Mouse (Mus musculus): Measurements from ENCODE around the gene Gm9844.
"Not testable (repeated sequence)": the region's sequence is repeated elsewhere in the genome, so short reads cannot be mapped to it uniquely, and the experiment has no call there.

The Gm9844 gene

DNA sequence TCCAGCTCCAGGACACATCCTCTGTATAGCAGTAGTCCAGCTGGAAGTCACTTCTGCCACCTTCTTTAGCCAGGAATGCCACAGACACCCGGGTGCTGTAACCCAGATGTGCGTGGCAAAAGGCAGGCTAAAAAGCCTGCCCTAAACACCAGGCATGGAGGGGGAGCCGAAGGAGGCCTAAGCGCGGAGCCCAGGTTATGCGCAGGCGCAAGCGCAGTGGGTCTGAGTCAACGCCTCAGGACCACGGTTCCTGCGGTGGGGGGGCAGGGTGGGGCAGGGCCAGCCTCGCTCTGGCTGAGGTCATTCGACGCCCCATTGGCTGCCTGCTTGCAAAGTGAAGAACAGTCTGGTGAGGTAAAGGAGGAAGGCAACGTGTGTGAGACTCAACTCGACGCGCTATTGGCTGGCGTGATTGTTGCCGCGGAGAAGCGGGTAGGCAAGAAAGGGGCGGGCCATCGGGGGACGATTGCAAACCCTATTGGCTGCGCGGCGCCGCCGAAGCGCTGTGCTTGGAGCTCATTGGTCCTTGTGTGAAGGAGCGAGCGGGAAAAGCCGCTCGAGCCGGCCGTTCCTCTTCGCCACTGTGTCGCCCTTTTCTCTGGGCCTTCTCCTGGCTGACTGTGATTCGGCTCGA, 7.6 kb downstream of the Gm9844 start, which contains the start of the genes Lypd4 and Dmrtc2:
Gene Lypd4 (minus strand): TSS at position 410 of the 634 bp plus-strand sequence.
Gene Dmrtc2 (plus strand): TSS at position 526 of the 634 bp plus-strand sequence.
- DNase-seq: no peak

DNA sequence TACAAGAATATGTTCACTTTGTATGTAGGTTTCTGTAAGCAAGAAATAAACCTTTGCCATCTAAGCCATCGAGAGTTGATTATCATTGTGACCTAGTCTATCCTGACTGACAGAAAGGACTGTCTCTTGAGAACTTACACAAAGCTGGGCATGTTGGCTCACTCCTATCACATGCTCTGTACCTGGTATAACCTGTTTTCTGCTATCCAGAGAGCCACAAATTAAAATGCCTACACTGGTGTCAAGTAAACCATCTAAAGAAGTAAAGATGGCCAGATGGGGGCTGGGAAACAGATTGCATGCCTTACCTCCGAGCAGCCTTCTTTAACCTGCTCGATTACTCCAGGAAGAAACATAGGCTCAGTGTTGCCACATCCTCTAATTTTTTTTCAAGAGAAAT, 15.6 kb downstream of the Gm9844 start:
- DNase-seq: no peak

DNA sequence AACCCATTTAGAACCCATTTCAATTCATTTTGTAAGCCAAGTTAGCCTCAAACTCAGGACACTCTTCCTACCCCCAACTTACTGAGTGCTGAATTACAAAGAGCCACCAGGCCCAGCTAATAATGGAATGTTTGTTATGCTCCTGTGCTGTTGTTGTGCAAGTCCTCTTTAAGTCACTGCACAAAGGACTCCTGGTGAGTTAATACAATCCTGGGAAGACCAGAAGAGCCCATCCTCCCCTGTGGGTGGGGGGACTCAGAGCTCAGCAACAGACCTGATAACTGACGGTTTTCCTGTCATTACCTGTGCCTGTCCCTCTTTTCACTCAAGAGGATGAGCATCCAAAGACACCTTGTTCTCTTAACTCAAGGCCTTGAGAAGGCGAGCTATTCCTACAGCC, 17.6 kb downstream of the Gm9844 start:
- no peak for DNase-seq

DNA sequence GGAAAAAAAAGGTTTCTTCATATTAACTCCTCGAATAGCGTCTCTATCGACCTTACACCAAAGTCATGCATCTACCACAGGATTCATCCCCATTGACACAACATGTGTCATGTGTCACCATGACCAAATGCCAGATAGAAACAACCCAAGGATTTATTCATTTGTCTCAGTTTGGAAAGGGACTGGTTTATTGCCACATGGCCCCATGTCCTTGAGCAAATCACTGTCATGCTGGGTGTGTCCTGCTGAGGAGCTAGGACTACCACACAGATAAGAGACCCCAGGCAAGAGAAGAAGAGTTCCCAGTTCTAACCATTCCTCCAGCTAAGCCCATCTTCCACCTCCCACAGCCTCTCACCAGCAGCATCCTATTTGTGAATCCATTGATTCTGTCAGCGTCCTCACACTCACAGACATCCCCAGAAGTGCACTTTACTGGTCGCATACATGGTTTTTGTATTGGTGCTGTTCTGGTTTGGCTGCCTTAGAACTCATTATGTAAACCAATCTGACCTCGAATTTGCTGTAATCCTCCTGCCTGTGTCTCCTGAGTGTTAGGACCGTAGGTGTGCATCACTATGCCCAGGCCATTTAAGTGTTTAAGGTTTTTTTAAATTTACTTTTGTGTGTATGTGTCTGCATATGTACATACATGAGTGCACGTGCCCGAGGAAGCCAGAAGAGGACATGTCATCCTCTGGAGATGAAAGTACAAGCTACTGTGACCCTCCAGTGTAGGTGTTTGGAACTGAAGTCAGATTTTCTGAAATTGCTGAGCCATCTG, 20.6 kb downstream of the Gm9844 start:
- no peak for DNase-seq

DNA sequence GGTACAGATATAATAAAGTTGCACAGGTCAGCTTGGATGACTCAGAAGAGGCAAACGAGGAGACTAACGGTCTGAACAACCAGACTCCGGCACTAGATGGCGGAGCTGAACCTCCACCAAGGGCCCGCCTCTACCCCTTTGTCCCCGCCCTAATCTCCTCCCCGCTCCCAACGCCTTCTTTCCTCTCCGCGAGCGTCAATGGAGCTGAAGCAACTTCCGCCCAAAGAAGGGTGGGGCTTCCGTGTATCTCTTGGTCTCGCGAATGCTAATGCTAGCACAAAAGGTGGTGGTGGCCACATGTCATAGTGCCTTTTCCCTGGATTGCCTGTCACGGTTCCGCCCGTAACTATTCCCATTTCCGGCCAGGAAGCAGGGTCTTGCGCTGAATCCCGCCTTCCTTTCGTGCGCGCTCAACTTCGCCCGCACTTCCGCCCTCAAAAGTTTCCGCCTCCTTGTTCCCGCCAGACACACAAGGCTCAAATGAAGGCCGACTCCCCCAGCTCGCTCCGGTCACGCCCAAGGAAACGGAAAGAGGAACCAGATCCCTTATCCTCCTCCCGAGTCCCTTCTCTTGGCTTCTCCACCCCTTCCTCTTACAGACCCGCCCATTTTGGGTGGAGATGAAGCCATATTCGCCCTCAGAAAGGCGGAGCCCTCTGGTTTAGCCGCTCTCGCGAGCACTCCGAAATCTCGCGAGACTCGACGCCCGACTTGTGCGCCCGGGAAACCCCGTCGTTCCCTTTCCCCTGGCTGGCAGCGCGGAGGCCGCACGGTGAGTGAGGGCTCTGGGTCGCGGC, 22.1 kb downstream of the Gm9844 start, which contains the start of gene Rps19:
Gene Rps19 (plus strand): TSS at position 476 of the 797 bp plus-strand sequence.
- DNase-seq: peak; percentile 99

DNA sequence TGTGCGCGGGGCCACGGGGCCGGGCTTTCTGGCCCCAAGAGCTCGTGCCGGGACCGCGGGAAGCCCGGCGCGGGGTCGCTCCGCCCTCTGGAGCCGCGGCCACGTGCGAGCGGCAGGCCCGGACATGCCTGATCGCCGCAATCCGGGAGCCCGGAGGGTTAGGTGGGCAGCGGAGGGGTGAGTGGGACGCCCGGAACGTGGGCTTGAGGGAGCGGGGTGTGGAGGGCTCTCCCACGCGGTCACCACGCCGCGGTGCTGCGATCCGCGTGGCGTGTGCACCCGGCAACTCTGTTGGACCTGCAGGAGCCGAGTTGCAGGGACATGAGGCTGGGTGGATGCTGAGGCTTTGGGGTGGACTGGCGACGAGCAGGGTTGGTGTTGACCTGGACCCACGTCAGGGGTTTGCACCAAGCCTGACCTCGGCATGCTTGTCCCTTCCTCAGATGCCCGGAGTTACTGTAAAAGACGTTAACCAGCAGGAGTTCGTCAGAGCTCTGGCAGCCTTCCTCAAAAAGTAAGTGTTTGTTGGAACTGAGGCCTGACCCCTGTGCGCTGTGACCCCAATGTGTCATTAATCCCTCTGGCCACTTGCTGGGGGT, 22.8 kb downstream of the Gm9844 start:
- peak in 1 of 2 experiments; percentile 34 for DNase-seq

DNA sequence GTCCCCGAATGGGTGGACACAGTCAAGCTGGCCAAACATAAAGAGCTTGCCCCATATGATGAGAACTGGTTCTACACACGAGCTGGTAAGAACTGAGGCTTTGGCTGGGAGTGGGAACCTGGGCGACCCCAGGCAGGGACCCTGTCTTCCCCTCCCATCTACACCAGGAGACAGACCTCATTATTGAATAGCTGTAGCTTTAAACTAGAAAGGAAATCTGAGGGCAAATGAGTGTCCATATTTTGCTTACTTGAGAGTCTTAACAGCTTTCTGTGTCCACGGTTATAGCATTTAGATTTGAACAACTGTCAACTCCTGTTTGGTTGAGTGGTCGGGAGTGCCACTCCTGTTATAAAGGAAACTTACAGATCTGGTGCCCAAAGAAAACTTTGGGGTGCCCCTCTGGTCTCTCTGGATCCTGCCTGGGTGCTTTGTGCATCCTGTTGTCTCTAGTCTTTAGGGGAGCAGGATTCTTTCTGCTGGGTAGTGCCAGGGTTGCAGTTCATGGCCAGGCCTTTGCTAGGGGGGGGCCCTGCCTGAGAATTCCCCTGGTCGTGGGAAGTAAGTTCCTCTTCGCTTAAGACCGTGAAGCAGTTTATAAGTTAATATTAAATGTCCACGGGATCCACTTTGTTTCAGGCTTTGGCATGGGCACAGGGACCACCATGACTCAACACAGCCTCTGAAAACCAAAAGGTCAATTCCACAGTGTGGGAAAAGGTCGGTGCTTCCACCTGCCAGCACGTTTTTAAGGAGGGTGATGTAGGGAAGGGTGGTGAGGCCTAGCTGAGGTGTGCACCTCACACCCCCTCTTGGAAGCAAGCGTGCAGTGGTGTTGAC, 23.7 kb downstream of the Gm9844 start:
- no peak for DNase-seq

DNA sequence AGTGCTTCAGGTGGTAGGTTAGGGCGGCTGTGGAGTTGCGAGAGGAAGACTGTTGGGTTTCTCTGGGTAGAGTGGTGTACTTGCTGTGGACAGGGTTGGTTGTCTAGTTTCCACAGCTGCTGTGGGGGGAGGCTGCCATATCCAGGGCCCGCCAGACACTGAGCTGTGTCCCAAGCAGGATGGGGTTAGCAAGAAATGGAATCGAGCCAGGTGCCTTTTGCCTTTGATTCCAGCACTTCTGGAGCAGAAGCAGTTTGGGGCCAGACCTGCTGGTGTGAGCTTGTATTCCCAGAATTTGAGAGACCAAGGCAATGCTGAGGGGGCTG, 24.3 kb downstream of the Gm9844 start:
- DNase-seq: peak; percentile 53 to 69

DNA sequence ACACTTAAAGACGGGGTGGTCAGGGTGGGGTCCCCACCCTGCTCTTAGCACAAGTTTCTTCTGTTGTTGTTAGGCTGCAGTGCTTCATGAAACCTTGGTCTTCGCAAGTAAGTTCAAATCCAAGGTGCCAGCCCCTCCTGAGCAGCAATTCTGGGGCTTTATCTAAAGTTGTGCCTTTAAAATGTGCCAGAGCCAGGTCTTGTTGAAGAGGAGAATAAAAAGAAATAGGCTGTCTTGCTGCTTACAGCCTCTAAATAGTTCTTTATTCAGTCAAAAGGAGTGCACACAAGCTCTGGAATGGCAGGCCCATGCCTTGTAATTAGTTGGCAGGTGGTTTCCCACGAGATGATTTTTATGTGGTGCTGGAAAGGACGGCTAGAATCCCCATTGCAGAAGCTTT, 25.1 kb downstream of the Gm9844 start:
- DNase-seq: no peak

DNA sequence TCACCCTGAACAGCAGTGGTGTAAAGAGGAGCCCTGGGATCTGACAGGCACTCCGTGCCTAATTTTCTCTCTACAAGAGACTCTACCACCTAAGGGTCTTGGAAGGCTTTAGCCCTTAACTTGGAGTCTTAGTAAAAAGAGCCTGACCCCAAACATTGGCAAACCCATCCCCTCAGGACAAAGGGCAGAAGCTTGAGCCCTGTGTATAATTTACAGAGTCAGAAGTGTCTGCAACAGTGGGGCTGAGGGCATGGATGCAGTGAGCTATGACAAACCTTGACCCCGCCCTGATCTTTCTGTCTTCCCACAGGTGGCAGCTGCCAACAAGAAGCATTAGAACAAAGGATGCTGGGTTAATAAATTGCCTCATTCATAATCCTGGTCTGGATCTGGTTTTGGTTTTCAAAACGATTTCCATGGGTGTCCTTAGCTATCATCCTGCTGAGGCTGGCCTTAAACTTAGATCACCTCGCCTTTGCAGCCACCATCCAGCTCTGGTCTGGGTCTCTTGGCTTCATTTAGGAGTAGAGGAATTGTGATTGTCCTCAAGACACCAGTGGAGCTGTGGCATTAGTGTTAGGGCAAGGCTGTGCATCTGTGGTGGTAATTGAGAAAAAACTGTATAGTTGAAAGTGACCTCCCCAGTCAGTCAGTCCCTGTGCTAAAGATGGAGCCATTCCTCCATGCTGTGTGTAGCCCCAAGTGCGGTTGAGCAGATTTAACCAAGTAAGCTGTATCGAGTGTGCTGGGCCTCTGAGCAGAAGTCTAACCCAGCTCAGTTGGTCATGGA, 27.6 kb downstream of the Gm9844 start:
- peak; percentile 77 to 92 for DNase-seq

DNA sequence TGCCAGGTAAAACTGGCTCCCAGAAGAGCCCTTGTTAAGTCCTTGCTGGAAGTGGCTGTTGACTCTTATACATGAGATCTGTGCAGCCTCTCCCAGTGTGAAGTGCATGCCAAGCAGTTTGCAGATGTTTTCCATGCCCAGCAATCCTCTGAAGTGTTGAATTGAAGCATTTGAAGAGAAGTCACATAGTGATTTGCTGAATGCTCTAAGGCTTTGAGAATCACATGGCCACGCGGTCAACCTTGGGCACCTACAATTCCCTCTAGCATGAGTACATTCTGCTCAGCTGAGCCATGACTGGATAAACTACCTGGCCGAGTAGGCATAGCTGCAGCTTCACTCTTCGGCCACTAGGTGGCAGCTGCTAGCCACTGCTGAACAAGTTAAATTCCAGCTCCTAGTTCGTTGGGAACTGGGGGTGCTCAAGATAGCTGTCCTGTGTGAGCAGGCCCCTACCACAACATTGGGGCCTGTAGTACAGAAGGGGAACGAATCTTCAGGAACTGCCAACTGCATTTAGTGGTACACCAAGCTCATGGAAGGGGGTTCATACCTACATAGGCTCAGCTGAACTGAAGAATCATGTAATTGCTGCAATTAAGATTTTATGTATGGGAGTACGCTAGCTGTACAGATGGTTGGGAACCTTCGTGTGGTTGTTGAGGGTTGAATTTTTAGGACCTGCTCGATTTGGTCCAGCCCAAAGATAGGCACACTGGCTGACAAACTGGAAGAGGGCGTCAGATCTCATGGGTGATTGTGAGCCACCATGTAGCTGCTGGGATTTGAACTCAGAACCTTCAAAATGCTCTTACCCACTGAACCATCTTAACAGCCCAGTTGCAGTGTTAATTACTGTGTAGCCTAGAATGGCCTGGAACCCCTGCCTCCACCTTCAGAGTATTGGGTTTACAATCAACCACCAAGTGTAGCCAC, 28.5 kb downstream of the Gm9844 start:
- DNase-seq: peak; percentile 71 to 79

DNA sequence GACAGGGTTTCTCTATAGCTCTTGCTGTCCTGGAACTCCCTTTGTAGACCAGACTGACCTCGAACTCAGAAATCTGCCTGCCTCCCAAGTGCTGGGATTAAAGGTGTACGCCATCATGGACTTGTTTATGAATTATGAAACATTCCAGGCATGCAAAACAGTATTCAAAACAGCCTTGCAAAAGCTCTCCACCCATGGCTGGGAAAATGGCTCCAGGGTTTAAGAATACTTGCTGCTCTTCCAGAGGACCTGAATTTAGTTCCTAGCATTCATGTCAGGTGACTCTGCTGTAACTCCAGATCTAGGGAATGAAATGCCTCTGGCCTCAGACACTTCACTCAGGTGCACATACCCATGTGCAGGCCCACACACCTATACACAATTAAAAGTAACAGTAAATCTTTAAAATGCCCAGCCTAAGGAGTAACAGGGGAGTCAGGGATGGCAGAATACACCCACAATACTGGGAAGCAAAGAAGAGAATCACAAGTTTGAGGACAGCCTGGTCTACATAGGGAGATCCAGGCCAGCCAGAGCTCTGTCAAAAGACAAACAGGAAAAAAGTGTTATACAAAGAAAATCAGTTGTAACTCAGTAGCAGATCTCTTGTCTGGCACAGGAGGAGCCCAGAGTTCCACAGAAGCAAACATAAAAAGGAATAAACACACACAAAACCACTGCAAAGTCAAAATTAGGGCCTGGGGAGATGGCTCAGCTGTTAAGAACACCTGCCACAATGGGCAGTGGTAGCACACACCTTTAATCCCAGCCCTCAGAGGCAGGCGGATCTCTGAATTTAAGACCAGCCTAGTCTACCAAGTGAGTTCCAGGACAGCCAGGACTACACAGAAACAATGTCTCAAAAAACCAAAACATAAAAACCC, 29.5 kb downstream of the Gm9844 start:
- no peak for DNase-seq

DNA sequence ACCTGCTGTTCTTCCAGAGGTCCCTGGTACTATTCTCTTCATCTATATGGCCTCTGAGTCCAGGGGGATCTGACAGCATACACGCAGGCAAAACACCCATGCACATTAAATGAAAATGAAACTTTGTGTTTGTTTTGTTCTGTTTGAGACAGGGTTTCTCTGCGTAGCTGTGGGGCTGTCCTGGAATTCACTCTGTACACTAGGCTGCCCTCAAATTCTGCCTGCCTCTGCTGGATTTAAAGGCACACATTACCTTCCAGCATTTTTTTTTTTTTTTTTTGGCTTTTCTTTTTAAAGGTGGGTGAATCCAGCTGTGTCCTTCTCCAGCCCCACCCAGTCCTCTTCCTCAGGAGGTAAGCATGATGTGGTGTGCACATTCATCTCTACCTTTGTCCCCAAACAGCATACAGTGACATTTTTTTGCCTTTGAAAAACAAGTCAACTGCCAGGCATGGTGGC, 30.1 kb downstream of the Gm9844 start:
- DNase-seq: no peak

DNA sequence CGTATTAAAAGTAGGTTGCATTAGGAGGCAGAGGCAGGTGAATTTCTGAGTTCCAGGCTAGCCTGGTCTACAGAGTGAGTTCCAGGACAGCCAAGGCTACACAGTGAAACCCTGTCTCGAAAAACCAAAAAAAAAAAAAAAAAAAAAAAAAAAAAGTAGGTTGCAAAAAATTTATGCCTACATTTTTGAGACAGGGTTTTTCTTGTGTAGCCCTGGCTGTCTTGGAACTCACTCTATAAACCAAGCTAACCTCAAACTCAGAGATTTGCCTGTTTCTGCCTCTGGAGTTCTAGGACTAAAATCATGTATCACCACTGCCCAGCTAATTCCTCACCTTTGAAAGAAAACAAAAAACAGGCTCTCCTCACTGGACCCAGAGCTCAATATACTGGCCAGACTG, 33.7 kb downstream of the Gm9844 start:
- not testable (repeated sequence) for DNase-seq

DNA sequence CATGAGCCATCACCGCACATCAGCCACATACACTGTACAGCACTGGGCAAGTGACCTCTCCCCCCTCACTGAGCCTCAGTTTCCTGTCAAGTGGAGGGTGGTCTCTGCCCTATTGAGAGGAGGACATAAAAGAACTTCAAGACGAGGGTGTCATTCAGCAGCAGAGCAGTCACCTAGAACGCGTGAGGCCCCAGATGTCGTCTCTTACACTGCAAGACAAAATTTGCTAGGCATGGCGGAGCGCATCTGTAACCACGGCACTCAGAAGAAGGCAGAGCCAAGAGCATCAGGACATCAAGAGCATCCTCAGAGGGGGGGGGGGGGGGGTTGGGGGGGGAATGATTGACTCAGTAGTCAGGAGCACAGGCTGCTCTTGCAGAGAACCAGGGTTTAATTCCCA, 34.3 kb downstream of the Gm9844 start:
- no peak for DNase-seq

DNA sequence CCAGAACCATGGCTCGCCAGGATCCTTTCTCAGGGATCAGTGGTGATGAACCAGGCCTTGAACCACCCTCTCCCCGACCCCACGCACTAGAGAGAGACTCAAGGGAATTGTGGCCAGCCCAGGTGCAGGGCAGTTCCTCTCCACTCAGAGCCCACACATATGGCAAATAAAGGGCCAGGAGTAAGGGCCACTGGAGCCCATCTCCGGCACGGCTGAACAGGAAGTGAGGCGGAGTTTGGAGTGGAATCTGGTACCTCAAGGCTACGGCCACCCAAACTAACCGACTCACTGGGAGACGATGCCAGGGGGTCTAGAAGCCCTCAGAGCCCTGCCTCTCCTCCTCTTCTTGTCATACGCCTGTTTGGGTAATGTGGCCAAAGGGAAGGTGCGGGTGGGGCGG, 35.2 kb downstream of the Gm9844 start, which contains the start of gene Cd79a:
Gene Cd79a (plus strand): TSS at position 158 of the 400 bp plus-strand sequence.
- DNase-seq: no peak

DNA sequence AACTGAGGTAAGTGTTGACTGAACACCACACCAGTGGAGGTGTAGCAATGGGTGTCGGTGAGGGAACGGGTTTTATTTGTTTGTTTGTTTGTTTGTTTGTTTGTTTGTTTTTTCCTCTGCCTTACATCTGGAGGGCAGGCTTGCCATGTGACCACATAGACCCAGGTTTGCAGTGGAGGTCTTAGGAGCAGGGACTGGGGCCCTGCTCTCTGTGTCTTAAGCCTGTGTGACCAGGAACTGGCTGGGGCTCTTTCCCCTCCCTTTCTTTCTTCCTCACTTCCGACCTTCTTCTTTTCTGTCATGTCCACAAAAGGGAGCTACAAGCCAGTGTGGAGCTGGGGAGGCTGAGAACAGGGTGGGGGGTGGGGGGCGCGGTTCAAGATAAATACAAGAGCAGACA, 35.9 kb downstream of the Gm9844 start:
- DNase-seq: no peak

DNA sequence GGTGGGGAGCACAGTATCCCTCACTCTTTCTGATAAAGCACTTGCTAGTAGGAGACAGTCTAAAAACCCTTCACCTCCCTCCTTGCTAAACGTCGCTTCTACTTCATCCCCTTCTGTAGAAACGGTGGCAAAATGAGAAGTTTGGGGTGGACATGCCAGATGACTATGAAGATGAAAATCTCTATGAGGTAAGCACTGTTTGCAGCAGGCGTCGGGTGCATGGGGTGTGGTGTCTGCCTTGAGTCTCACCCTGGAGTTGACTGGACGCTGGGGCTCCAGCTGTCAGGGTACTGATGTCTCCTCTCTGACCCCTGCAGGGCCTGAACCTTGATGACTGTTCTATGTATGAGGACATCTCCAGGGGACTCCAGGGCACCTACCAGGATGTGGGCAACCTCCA, 39.1 kb downstream of the Gm9844 start:
- no peak for DNase-seq

DNA sequence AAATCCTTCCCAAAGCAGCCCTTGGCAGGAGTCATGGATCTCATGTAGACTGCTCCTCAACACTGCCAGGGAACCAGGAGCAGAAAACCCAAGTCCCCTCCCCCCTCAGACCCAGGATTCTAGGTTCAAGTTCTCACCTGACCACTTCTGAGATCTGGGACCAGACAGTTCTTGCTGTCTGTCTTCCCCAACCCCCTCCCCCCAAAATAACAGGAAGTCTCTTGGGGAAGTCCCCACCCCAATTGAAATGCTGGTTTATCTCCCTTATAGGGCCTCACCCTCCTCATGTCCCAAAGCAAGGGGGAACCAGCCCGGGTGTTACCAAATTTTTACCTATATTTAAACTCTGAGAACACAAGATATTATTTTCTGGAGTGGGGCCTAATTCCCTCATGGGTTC, 39.8 kb downstream of the Gm9844 start:
- no peak for DNase-seq

All from kidney, postnatal 36 days (tissue).